Mouse (Mus musculus): ENCODE data around the gene Serpina3f. TPM values are rescaled to one million over a fixed set of nuclear protein-coding genes. Genes with fewer than 3 reads are reported as not detected.
"Not testable (repeated sequence)": the region's sequence is repeated elsewhere in the genome, so short reads cannot be mapped to it uniquely, and the experiment has no call there.

Gene Serpina3f
- polyA plus RNA-seq, 1 experiment from 2014 or later: 0.17 TPM

DNA sequence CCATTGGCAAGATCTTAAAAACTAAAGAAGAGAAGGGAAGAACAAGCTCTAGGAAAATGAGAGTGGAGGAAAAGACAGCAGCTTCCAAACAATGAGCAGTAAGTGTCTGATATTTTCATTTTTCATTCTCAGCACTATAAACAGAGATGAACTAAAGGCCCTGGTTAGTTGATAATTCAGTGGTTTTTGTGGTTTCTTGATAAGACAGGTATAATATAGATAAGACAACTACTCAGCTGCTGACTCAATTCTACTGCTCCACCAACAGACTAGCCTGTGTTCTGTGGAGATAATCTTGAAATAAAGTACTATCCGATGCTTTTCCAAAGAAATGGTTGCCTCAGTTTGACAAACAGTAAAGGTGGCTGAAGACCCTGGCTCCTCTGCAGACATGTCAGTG lies 905 bp downstream of the Serpina3f start:
- no peak overlapping the region for H3K4me3 ChIP-seq (ENCODE audit: low read depth, low read length)
- H3K27me3 ChIP-seq (ENCODE audit: control insufficient read depth, insufficient read depth, low read length): no peaks in the 10 kb centered on the region
- H3K27ac ChIP-seq (replicated peaks): no peak overlapping the region
- no peaks in the 10 kb centered on the region for H3K9me3 ChIP-seq (ENCODE audit: control insufficient read depth, low read length)
- H3K36me3 ChIP-seq (ENCODE audit: control insufficient read depth, insufficient read depth, low read length): no peaks in the 10 kb centered on the region
- H3K4me2 ChIP-seq (replicated peaks; ENCODE audit: low read depth): no peak overlapping the region
- no peak for TF ChIP-seq CTCF (IDR thresholded peaks at IDR 0.05; ENCODE audit: low read depth)
- TF ChIP-seq EP300 (optimal IDR thresholded peaks at IDR 0.05): no peak
- H3K4me1 ChIP-seq (replicated peaks; ENCODE audit: control insufficient read depth, insufficient read depth): no peaks in the 10 kb centered on the region
- no peak overlapping the region for H3K9ac ChIP-seq (ENCODE audit: low read length)
- WGBS: 88% methylated on average over 1 of the region's 1 CpGs
- DNase-seq (ENCODE audit: low spot score) (no peak), ATAC-seq (ENCODE audit: low FRiP score, low TSS enrichment) (no peak)

DNA sequence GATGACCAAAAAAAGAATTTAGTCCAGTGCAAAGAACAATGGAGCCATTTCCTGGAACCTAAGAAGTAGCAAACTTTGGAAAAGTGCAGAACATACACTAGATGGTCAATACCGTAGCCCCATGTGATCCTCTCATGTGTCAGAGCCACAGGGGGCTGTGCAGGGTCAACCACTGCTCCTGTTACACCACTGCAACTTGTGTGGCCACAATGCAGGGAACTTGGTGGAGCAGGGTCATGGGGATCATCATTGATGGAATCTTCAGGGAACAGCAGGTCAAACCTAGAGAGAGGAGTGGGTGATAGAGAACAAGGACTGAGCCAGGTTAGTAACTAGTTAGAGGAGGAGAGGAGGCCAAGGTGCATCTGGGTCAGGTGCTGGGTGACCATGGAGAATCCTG lies 7.3 kb downstream of the Serpina3f start:
- Histone ChIP-seq H3K27ac (replicated peaks) (no peak overlapping the region), H3K9ac (ENCODE audit: low read length) (no peak overlapping the region), H3K4me3 (ENCODE audit: low read depth, low read length) (no peak overlapping the region), H3K4me1 (replicated peaks; ENCODE audit: control insufficient read depth, insufficient read depth) (no peaks in the 10 kb centered on the region), H3K36me3 (ENCODE audit: control insufficient read depth, insufficient read depth, low read length) (no peaks in the 10 kb centered on the region), H3K4me2 (replicated peaks; ENCODE audit: low read depth) (no peak overlapping the region), H3K27me3 (ENCODE audit: control insufficient read depth, insufficient read depth, low read length) (no peaks in the 10 kb centered on the region), H3K9me3 (ENCODE audit: control insufficient read depth, low read length) (no peaks in the 10 kb centered on the region)
- no peak for ATAC-seq (ENCODE audit: low FRiP score, low TSS enrichment)
- TF ChIP-seq CTCF (IDR thresholded peaks at IDR 0.05; ENCODE audit: low read depth) (no peak), EP300 (optimal IDR thresholded peaks at IDR 0.05) (no peak)
- no peak for DNase-seq (ENCODE audit: low spot score)
- WGBS: 74% methylated on average over 1 of the region's 1 CpGs

DNA sequence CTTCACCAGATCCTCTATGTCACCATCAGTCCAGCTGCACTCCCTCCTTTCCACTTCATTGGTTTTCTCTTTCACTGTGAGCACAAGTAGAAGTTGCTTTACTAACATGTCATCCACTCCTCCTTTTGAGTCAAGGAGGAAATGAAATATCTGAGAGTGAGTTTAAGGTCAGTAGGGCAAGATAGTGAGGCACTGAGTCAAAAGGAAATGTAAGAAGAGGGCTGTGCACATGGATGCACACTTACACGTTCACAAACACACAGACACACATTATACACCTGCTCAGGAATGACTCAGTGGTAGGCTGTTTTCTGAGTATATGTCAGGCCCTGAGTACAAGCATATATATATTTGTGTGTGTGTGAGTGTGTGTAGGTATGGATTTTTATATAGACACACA lies 9.3 kb downstream of the Serpina3f start:
- peak; percentile 80 for ATAC-seq (ENCODE audit: low FRiP score, low TSS enrichment)
- 33% methylated on average over 1 of the region's 1 CpGs for WGBS
- Histone ChIP-seq H3K36me3 (ENCODE audit: control insufficient read depth, insufficient read depth, low read length) (no peaks in the 10 kb centered on the region), H3K4me3 (ENCODE audit: low read depth, low read length) (no peak overlapping the region), H3K27ac (replicated peaks) (no peak overlapping the region), H3K4me2 (replicated peaks; ENCODE audit: low read depth) (no peak overlapping the region), H3K27me3 (ENCODE audit: control insufficient read depth, insufficient read depth, low read length) (no peaks in the 10 kb centered on the region), H3K9me3 (ENCODE audit: control insufficient read depth, low read length) (no peaks in the 10 kb centered on the region), H3K9ac (ENCODE audit: low read length) (no peak overlapping the region), H3K4me1 (replicated peaks; ENCODE audit: control insufficient read depth, insufficient read depth) (no peaks in the 10 kb centered on the region)
- no peak for TF ChIP-seq EP300 (optimal IDR thresholded peaks at IDR 0.05)
- no peak for TF ChIP-seq CTCF (IDR thresholded peaks at IDR 0.05; ENCODE audit: low read depth)
- DNase-seq (ENCODE audit: low spot score): no peak

DNA sequence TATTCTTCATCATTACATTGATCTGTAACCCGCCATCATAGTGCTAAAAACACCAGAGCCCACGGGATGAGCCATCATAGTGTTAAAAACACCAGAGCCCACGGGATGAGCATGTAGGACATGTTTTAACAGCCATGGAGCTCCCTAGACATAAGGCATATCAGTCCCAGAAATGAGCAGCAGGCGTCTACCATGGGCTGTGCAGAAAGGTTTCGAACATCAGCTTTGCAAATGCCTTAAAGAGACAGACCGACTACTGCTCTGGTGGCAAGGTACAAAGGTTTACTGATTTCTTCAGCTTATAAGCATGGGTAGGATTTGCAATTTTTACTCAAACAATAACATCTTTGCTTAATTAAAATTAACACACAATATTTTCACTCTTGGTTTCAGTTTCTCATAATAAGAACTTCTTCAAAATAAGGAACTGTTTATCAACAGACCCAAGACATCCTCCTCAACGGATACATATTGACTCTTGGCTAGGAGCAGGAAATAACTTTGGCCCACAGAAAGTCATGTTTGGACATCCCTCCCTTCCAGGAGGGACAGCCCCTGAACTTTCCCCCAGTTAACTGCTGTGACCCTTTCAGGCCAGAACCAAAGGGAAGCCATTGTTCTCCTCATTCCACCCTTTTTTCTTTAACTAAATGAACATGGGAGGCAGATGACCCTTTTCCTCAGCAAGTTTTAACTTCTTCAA lies 10.4 kb downstream of the Serpina3f start:
- DNase-seq (ENCODE audit: low spot score): no peak
- Histone ChIP-seq H3K4me1 (replicated peaks; ENCODE audit: control insufficient read depth, insufficient read depth) (no peaks in the 10 kb centered on the region), H3K4me2 (replicated peaks; ENCODE audit: low read depth) (no peak overlapping the region), H3K9me3 (ENCODE audit: control insufficient read depth, low read length) (no peaks in the 10 kb centered on the region), H3K27me3 (ENCODE audit: control insufficient read depth, insufficient read depth, low read length) (no peaks in the 10 kb centered on the region), H3K36me3 (ENCODE audit: control insufficient read depth, insufficient read depth, low read length) (no peaks in the 10 kb centered on the region), H3K4me3 (ENCODE audit: low read depth, low read length) (no peak overlapping the region), H3K27ac (replicated peaks) (no peak overlapping the region), H3K9ac (ENCODE audit: low read length) (no peak overlapping the region)
- no peak for ATAC-seq (ENCODE audit: low FRiP score, low TSS enrichment)
- TF ChIP-seq CTCF (IDR thresholded peaks at IDR 0.05; ENCODE audit: low read depth): no peak
- no peak for TF ChIP-seq EP300 (optimal IDR thresholded peaks at IDR 0.05)
- WGBS: 62% methylated on average over 7 of the region's 7 CpGs

DNA sequence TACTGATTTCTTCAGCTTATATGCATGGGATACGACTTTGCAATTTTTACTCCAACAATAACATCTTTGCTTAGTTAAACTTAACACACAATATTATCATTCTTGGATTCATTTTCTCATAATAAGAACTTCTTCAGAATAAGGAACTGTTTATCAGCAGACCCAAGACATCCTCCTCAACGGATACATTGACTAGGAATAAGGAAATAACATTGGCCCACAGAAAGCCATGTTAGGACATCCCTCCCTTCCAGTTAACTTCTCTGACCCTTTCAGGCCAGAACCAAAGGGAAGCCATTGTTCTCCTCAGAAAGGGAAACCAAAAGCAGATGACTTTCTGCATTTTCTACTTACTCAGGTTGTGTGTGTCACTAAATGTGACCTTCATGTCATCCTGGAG lies 16.4 kb downstream of the Serpina3f start:
- DNase-seq (ENCODE audit: low spot score) (no peak), ATAC-seq (ENCODE audit: low FRiP score, low TSS enrichment) (no peak)
- WGBS: 79% methylated on average over 2 of the region's 2 CpGs
- H3K27me3 ChIP-seq (ENCODE audit: control insufficient read depth, insufficient read depth, low read length): no peaks in the 10 kb centered on the region
- no peak for TF ChIP-seq CTCF (IDR thresholded peaks at IDR 0.05; ENCODE audit: low read depth)
- TF ChIP-seq EP300 (optimal IDR thresholded peaks at IDR 0.05): no peak
- H3K9ac ChIP-seq (ENCODE audit: low read length): no peak overlapping the region
- no peak overlapping the region for H3K4me3 ChIP-seq (ENCODE audit: low read depth, low read length)
- no peak overlapping the region for H3K27ac ChIP-seq (replicated peaks)
- no peaks in the 10 kb centered on the region for H3K4me1 ChIP-seq (replicated peaks; ENCODE audit: control insufficient read depth, insufficient read depth)
- no peaks in the 10 kb centered on the region for H3K9me3 ChIP-seq (ENCODE audit: control insufficient read depth, low read length)
- H3K4me2 ChIP-seq (replicated peaks; ENCODE audit: low read depth): no peak overlapping the region
- H3K36me3 ChIP-seq (ENCODE audit: control insufficient read depth, insufficient read depth, low read length): no peaks in the 10 kb centered on the region

- no peak for DNase-seq (ENCODE audit: low spot score)
- H3K9ac ChIP-seq (ENCODE audit: low read length): no peak within 1 kb of the TSS
- 31% methylated on average over 5 of the region's 5 CpGs for WGBS
- H3K9me3 ChIP-seq (ENCODE audit: control insufficient read depth, low read length): no peaks in the 10 kb centered on the region
- TF ChIP-seq CTCF (IDR thresholded peaks at IDR 0.05; ENCODE audit: low read depth) (no peak), EP300 (optimal IDR thresholded peaks at IDR 0.05) (no peak)
- H3K36me3 ChIP-seq (ENCODE audit: control insufficient read depth, insufficient read depth, low read length): no peaks in the 10 kb centered on the region
- no peak within 1 kb of the TSS for H3K27ac ChIP-seq (replicated peaks)
- H3K4me1 ChIP-seq (replicated peaks; ENCODE audit: control insufficient read depth, insufficient read depth): no peaks in the 10 kb centered on the region
- H3K4me2 ChIP-seq (replicated peaks; ENCODE audit: low read depth): no peak within 1 kb of the TSS
- H3K27me3 ChIP-seq (ENCODE audit: control insufficient read depth, insufficient read depth, low read length): no peaks in the 10 kb centered on the region
- H3K4me3 ChIP-seq (ENCODE audit: low read depth, low read length): no peak within 1 kb of the TSS
- ATAC-seq (ENCODE audit: low FRiP score, low TSS enrichment): no peak
Measured at GRCm38 (mm10) chr12:104235915-104236314, 21.6 kb downstream of the Serpina3f start, which contains the start of gene Serpina3g. TSS of gene Serpina3g (plus strand) at chr12:104236245.

DNA sequence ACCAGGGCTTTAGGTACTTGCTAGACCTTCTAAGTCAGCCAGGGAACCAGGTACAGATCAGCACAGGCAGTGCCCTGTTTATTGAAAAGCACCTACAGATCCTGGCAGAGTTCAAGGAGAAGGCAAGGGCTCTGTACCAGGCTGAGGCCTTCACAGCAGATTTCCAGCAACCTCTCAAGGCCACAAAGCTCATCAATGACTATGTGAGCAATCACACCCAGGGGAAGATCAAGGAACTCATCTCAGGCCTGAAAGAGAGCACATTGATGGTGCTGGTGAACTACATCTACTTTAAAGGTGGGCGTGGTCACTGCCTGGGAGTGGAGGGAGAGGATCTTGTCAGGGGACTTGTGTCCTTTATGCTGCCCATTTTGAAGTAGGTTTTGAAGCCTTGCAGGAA lies 23.7 kb downstream of the Serpina3f start:
- not testable (repeated sequence) for H3K9me3 ChIP-seq (ENCODE audit: control insufficient read depth, low read length); H3K4me2 ChIP-seq (replicated peaks; ENCODE audit: low read depth); H3K4me3 ChIP-seq (ENCODE audit: low read depth, low read length); H3K9ac ChIP-seq (ENCODE audit: low read length); DNase-seq (ENCODE audit: low spot score); ATAC-seq (ENCODE audit: low FRiP score, low TSS enrichment); H3K4me1 ChIP-seq (replicated peaks; ENCODE audit: control insufficient read depth, insufficient read depth); H3K27me3 ChIP-seq (ENCODE audit: control insufficient read depth, insufficient read depth, low read length); H3K27ac ChIP-seq (replicated peaks); H3K36me3 ChIP-seq (ENCODE audit: control insufficient read depth, insufficient read depth, low read length)
- WGBS: 83% methylated on average over 1 of the region's 1 CpGs
